Mouse (Mus musculus) erythroblast, embryonic 14.5 days (primary cell): ENCODE measurements around the gene Pgc.

Experiments used
- GATA1 ChIP-seq: IDR thresholded peaks from 2 replicates; pipeline ENCODE4 v1.6.1; 2012; ENCODE audit warnings: low read length, inconsistent platforms, mixed read lengths
- TAL1 ChIP-seq: IDR thresholded peaks from 3 replicates; pipeline ENCODE4 v1.6.1; 2012; ENCODE audit warnings: low read length, inconsistent platforms, mixed read lengths

DNA sequence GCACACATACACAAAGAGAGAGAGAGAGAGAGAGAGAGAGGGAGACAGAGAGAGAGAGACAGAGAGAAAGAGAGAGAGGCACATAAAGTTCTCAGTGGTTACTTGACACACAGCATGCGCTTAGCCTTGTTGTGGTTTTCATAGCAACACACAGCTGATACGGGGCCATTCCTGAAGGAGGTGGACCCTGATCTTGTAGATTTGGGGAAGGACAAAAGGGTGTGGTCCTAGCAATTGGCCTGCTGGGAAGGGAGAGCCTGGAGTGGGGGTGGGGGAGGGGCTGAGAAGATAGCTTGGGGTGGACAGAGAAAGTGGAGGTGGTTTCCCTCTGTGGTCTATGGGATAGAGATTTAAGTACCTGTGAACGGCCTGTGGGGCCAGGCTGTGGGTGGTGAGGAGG lies 16.6 kb upstream of the Pgc start:
- no peak for TF ChIP-seq TAL1
- TF ChIP-seq GATA1: no peak
